Mouse (Mus musculus): ENCODE results near the gene Maea.

- no peak for TF ChIP-seq POLR2A (IDR thresholded peaks at IDR 0.05; ENCODE audit: borderline replicate concordance, extremely low read depth, insufficient read depth, insufficient read length, poor library complexity, severe bottlenecking)
- no peak for TF ChIP-seq CTCF (IDR thresholded peaks at IDR 0.05; ENCODE audit: borderline replicate concordance, extremely low read depth, insufficient read depth, insufficient read length)
These were observed 52.2 kb downstream of the Maea start for GRCm38 (mm10) chr5:33387550-33387949.

All from brain, embryonic 14.5 days (tissue).